Mouse (Mus musculus) lung, postnatal 14 days (tissue): ENCODE measurements around the gene Sh2d1b1.
"Not testable (repeated sequence)": the region's sequence is repeated elsewhere in the genome, so short reads cannot be mapped to it uniquely, and the experiment has no call there.

ENCODE experiments used
- DNase-seq: peaks from one replicate; pipeline ENCODE4 v3.0.0; 2021

The Sh2d1b1 gene

GRCm38 (mm10) chr1:170277016-170277415 is at the start of gene Sh2d1b1:
Gene Sh2d1b1 (plus strand): TSS chr1:170277320.
- DNase-seq, result no peak

GRCm38 (mm10) chr1:170232688-170233087 is 44.4 kb upstream of the Sh2d1b1 start, which contains the start of gene Sh2d1b2:
Gene Sh2d1b2 (plus strand): TSS chr1:170232749.
- DNase-seq, result not testable (repeated sequence)

- no peak for DNase-seq
These were observed 32.1 kb upstream of the Sh2d1b1 start for GRCm38 (mm10) chr1:170245016-170245415.

GRCm38 (mm10) chr1:170254893-170255559 is 22.1 kb upstream of the Sh2d1b1 start:
- DNase-seq, result no peak

- peak; percentile 81 for DNase-seq
These were observed 21.6 kb upstream of the Sh2d1b1 start for GRCm38 (mm10) chr1:170255560-170255910.

- no peak for DNase-seq
These were observed 6.8 kb upstream of the Sh2d1b1 start for GRCm38 (mm10) chr1:170270281-170270680.

- DNase-seq, result no peak
These were observed 6.4 kb upstream of the Sh2d1b1 start for GRCm38 (mm10) chr1:170270696-170271095.

GRCm38 (mm10) chr1:170273252-170273651 is 3.9 kb upstream of the Sh2d1b1 start:
- DNase-seq, result no peak

GRCm38 (mm10) chr1:170282415-170283129 is 5.5 kb downstream of the Sh2d1b1 start:
- no peak for DNase-seq

GRCm38 (mm10) chr1:170292239-170292951 is 15.3 kb downstream of the Sh2d1b1 start:
- peak; percentile 52 for DNase-seq

- no peak for DNase-seq
These were observed 16.1 kb downstream of the Sh2d1b1 start for GRCm38 (mm10) chr1:170293257-170293656.

GRCm38 (mm10) chr1:170294786-170295570 is 17.9 kb downstream of the Sh2d1b1 start:
- no peak for DNase-seq

- no peak for DNase-seq
These were observed 22.4 kb downstream of the Sh2d1b1 start for GRCm38 (mm10) chr1:170299496-170299895.

GRCm38 (mm10) chr1:170301686-170302085 is 24.6 kb downstream of the Sh2d1b1 start:
- DNase-seq, result no peak

GRCm38 (mm10) chr1:170302456-170302855 is 25.3 kb downstream of the Sh2d1b1 start:
- no peak for DNase-seq

GRCm38 (mm10) chr1:170303103-170303502 is 26.0 kb downstream of the Sh2d1b1 start:
- DNase-seq, result no peak

- no peak for DNase-seq
These were observed 27.9 kb downstream of the Sh2d1b1 start for GRCm38 (mm10) chr1:170305002-170305401.

GRCm38 (mm10) chr1:170306232-170306631 is 29.1 kb downstream of the Sh2d1b1 start, which contains the start of gene Gm7694:
Gene Gm7694 (minus strand): TSS chr1:170306332.
- no peak for DNase-seq

GRCm38 (mm10) chr1:170308503-170308902 is 31.4 kb downstream of the Sh2d1b1 start, which contains the start of gene Spata46:
Gene Spata46 (plus strand): TSS chr1:170308803.
- DNase-seq, result no peak

- DNase-seq, result no peak
These were observed 34.3 kb downstream of the Sh2d1b1 start for GRCm38 (mm10) chr1:170311431-170311830.

GRCm38 (mm10) chr1:170322046-170322445 is 44.9 kb downstream of the Sh2d1b1 start:
- no peak for DNase-seq

- DNase-seq, result peak; percentile 54
These were observed 45.9 kb downstream of the Sh2d1b1 start for GRCm38 (mm10) chr1:170323001-170323400.

- no peak for DNase-seq
These were observed 47.2 kb downstream of the Sh2d1b1 start for GRCm38 (mm10) chr1:170324312-170324711.
